Mouse (Mus musculus) right cerebral cortex, postnatal 10 days (tissue): ENCODE results near the gene 4930507D05Rik.
"Not testable (repeated sequence)": the region's sequence is repeated elsewhere in the genome, so short reads cannot be mapped to it uniquely, and the experiment has no call there.

Experiments used
- DNase-seq, 2 experiments: peaks; one replicate each; pipeline ENCODE4 v3.0.0; 2021; ENCODE audit warnings: low spot score in 2 of 2

The 4930507D05Rik gene

GRCm38 (mm10) chr10:62476980-62477379 is 27.7 kb downstream of the 4930507D05Rik start:
- no peak for DNase-seq

- no peak for DNase-seq
Measured at GRCm38 (mm10) chr10:62481108-62481852, 32.0 kb downstream of the 4930507D05Rik start.

- peak in 1 of 2 experiments; percentile 42 for DNase-seq
Measured at GRCm38 (mm10) chr10:62485878-62486582, 36.7 kb downstream of the 4930507D05Rik start.

- peak; percentile 99 for DNase-seq
Measured at GRCm38 (mm10) chr10:62486618-62487415, 37.5 kb downstream of the 4930507D05Rik start, which contains the start of gene Vps26a. Gene Vps26a, minus strand, starts transcription at chr10:62486805.

GRCm38 (mm10) chr10:62488266-62488665 is 39.0 kb downstream of the 4930507D05Rik start:
- peak; percentile 51 to 53 for DNase-seq

- not testable (repeated sequence) for DNase-seq
Measured at GRCm38 (mm10) chr10:62491681-62492080, 42.4 kb downstream of the 4930507D05Rik start.

- DNase-seq = peak; percentile 63 to 74
Measured at GRCm38 (mm10) chr10:62500088-62500915, 51.0 kb downstream of the 4930507D05Rik start.
